Mouse (Mus musculus) cerebellum, postnatal 14 days (tissue): ENCODE results near the gene Map4k3.
"Not testable (repeated sequence)": the region's sequence is repeated elsewhere in the genome, so short reads cannot be mapped to it uniquely, and the experiment has no call there.

Experiments
- DNase-seq, 2 experiments: peaks; one replicate each; pipeline ENCODE4 v3.0.0; 2021; ENCODE audit warnings: mixed read lengths in 2 of 2

Gene Map4k3

GRCm38 (mm10) chr17:80624979-80625378, 103.3 kb downstream of the Map4k3 start:
- DNase-seq = no peak

DNA sequence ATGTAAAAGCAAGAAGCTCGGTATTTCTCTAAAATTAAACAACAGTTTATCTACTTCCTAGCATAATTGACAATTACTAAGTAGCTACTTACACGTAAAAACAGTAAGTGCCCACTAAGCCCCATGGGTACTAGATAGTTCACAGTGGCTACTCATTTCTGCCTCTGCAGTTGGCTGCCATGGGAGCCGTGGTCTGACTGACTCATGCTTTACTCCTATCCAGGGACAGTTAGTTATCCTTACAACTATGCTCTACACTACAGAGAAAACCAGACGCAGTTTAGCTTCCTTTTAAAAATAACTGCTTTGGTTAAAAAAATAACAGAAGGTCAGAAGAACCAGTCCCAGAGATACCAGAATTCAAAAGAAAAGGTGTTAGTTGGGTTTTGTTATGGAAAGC, 106.6 kb downstream of the Map4k3 start:
- no peak for DNase-seq

DNA sequence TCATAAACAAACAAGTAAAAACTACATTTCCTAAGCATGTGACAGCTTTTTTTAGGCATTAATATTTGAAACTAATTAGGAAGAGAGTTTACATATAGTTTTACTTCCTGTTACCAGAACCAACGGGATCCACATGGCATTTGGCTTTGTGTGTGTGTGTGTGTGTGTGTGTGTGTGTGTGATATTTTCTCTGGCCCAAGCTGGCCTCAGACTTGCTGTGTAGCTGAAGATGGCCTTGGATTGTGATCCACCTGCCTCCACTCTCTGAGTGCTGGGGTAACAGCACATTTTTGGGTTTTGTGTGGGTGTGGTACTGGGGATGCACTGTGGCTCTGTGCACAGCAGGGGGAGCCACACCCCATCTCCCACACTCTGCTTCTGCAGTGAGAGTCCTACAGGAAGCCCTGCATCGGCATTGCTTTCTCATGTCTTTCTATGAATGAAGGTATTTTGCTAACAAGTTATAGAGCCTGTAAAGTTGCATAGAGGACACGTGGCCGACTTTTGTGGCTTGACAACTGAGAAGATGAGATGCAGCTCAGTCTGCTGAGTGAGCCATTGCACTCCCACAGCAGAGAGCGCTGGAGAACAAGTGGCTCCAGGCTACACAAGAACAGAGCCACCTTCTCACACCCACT, 107.4 kb downstream of the Map4k3 start:
- peak; percentile 77 to 79 for DNase-seq

GRCm38 (mm10) chr17:80619556-80619955, 108.7 kb downstream of the Map4k3 start:
- peak; percentile 47 to 53 for DNase-seq

DNA sequence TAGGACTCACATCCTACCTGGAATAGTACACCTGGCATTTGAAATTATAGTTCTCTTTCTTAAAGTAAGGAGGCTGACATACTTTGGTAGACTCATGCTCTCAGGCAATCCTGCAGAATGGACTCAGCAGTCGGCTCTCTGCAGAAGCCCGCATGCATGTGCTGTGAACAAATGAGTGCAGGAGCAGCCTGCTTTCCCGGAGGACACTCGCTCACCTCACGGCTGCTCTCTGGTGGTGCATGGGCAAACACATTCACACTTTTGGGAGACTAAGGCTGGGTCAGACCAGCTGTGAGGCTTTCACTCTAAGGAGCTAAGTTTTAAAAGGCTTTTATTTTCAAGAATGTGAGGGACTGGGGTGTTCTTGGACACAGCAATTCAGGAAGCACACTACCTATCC, 109.4 kb downstream of the Map4k3 start:
- no peak for DNase-seq

DNA sequence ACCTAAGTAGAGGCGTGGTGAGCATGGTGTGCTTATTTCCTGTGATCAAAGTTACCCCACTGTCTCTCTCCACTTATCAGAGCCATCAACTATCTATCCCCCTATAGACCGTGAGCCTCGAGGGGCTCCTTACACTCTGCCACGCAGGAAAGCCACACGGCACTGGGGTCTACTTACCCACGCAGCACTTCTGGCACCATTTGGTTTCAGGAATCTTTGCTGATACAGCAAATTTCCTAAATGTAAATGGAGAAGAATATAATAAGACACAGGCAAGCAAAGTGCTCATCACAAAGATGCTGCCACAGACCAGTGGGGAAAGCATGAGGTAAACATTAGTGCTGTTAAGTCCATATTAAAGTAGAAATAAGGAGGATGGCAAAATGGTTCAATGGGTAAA, 124.5 kb downstream of the Map4k3 start:
- DNase-seq = no peak

GRCm38 (mm10) chr17:80603079-80603625, 125.1 kb downstream of the Map4k3 start:
- DNase-seq = peak in 1 of 2 experiments; percentile 16

GRCm38 (mm10) chr17:80601371-80601770, 126.9 kb downstream of the Map4k3 start:
- DNase-seq = peak; percentile 67 to 81

- DNase-seq = no peak
These were observed 145.2 kb downstream of the Map4k3 start for GRCm38 (mm10) chr17:80583051-80583450.

GRCm38 (mm10) chr17:80579901-80580300, 148.4 kb downstream of the Map4k3 start:
- no peak for DNase-seq

GRCm38 (mm10) chr17:80579089-80579488, 149.2 kb downstream of the Map4k3 start:
- no peak for DNase-seq

DNA sequence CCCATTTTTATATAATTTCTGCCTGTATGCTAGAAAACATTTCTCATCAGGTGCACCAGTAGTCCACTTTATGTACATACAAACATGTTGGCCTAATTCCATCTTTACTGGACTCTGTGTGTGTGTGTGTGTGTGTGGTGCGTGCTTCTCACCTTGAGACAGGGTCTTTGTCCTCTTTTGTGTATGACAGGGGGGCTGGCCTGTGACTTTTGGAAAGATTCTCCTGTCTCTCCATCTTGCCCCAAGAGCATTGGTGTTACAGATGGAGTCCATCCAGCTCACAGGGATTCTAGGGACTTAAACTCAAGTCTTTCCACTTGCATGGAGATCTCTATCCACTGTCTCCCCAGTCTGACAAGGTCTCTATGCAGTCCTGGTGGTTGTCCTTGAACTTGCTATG, 150.2 kb downstream of the Map4k3 start:
- no peak for DNase-seq

DNA sequence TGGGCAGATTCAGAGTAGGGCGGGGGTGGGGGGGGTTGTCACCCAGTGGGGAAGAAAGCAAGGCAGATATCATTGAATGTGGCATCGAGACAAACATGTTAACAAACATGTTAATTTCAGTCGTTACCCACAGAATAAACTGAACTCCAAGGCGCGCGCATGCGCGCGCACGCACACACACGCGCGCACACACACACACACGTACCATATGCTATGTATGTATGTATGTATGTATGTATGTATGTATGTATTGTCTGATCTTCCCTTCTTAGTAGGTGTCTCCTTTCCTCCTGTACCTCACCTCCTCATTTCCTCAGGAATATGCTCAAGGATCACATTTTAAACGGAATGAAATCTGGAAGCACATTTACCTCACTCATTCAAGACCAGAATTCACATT, 150.6 kb downstream of the Map4k3 start, which contains the start of gene Cdkl4:
TSS of gene Cdkl4 (minus strand) at position 175 of the 400 bp plus-strand sequence.
- DNase-seq = no peak

DNA sequence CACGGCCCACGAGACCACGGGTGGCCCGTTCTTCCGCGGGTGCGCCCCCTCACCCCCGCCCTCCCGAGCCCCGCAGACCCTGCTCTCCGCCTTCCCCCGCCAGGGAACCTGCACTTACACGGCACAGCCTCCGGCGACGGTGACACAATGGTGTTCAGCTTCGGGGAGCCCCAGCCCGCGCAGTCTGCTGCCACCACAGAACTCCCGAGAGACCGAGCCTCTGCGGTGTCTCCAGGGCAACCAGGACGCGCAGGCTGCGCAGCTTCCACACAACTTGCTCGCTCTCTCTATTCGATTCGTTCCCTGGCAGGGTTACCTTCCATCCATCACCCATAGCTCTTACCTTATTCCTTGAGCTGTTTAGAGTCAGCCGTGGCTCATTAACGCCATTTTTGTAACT, 151.1 kb downstream of the Map4k3 start:
- DNase-seq = peak; percentile 50 to 51

- DNase-seq = no peak
These were observed 153.3 kb downstream of the Map4k3 start for GRCm38 (mm10) chr17:80575008-80575407.

- DNase-seq = no peak
These were observed 153.8 kb downstream of the Map4k3 start for GRCm38 (mm10) chr17:80574471-80574965.

DNA sequence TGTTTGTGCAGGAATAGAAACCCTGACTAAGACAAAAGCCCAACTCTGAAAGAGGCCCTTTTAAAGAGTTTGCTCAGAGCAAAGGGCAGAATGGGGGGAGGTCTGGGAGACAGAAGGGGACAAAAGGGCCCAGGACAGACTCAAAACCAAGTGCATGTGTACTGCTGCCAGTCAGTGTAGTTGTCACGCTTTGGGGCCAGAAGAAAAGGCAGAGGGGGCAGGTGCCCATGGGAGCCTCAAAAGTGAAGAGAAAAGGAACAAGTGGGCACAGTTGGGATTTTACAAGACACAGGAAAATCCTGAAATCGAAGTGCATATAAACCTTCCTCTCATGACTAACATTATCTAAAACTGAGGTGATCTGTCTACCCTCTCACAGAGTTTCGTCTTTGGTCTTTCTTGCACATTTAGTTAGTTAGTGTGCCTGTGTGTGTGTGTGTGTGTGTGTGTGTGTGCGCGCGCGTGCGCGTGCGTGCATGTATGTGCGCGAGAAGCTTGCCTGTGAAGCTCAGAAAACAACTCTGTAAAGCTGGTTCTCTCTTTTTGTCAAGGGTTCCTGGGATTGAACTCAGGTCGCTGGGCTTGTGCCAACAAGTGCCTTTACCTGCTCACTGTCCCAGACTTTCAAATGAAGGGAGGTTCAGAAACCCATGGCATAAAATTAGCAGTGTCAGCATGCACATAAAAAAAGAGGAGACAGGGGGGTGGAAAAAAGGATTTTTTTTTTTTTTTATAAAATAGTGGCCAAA, 155.9 kb downstream of the Map4k3 start:
- DNase-seq = no peak

DNA sequence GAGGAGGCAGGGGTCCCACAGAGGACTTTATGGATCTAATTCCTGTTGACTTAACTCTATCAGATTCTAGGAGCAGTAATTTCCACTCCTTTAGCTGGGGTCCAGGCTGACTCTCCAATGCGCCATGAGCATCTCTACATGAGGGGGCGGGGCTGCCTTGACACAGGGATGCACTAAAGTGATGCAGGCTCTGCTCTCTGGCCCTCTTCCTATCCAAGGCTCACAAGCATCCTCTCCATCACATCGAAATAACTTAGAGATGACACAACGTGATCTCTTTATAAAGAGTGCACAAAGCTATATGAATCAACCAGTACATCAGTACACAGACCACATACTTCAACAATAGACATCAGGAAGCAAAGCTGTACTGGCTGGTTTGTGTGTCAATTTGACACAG, 156.8 kb downstream of the Map4k3 start:
- DNase-seq = no peak

GRCm38 (mm10) chr17:80569718-80570117, 158.6 kb downstream of the Map4k3 start:
- not testable (repeated sequence) for DNase-seq

GRCm38 (mm10) chr17:80568842-80569601, 159.3 kb downstream of the Map4k3 start:
- no peak for DNase-seq

- no peak for DNase-seq
These were observed 159.8 kb downstream of the Map4k3 start for GRCm38 (mm10) chr17:80568441-80568840.

GRCm38 (mm10) chr17:80564611-80564924, 163.7 kb downstream of the Map4k3 start:
- peak; percentile 38 to 46 for DNase-seq
